Mouse (Mus musculus) kidney, postnatal 4 days (tissue): ENCODE data around the gene Eif2ak4.

Experiments
- DNase-seq, 2 experiments: peaks; one replicate each; pipeline ENCODE4 v3.0.0; 2021; ENCODE audit warnings: mixed read lengths in 2 of 2

Gene Eif2ak4

GRCm38 (mm10) chr2:118405568-118405967 lies 17.1 kb downstream of the Eif2ak4 start:
- DNase-seq: no peak

GRCm38 (mm10) chr2:118406811-118407210 lies 18.4 kb downstream of the Eif2ak4 start:
- no peak for DNase-seq

GRCm38 (mm10) chr2:118408336-118408895 lies 20.0 kb downstream of the Eif2ak4 start:
- no peak for DNase-seq

GRCm38 (mm10) chr2:118412821-118413220 lies 24.4 kb downstream of the Eif2ak4 start:
- no peak for DNase-seq

- DNase-seq: no peak
These were observed 27.4 kb downstream of the Eif2ak4 start for GRCm38 (mm10) chr2:118415601-118416355.

- no peak for DNase-seq
These were observed 29.7 kb downstream of the Eif2ak4 start for GRCm38 (mm10) chr2:118418076-118418475.

- no peak for DNase-seq
These were observed 33.5 kb downstream of the Eif2ak4 start for GRCm38 (mm10) chr2:118421951-118422350.

GRCm38 (mm10) chr2:118422385-118422784 lies 34.0 kb downstream of the Eif2ak4 start:
- DNase-seq: no peak

GRCm38 (mm10) chr2:118428296-118428695 lies 39.9 kb downstream of the Eif2ak4 start:
- DNase-seq: no peak

- no peak for DNase-seq
These were observed 40.9 kb downstream of the Eif2ak4 start for GRCm38 (mm10) chr2:118429297-118429696.

- DNase-seq: no peak
These were observed 42.2 kb downstream of the Eif2ak4 start for GRCm38 (mm10) chr2:118430630-118431029.

- DNase-seq: peak; percentile 70 to 71
These were observed 43.2 kb downstream of the Eif2ak4 start for GRCm38 (mm10) chr2:118431589-118431988.

GRCm38 (mm10) chr2:118442172-118442571 lies 53.8 kb downstream of the Eif2ak4 start:
- no peak for DNase-seq

GRCm38 (mm10) chr2:118442723-118443122 lies 54.3 kb downstream of the Eif2ak4 start:
- no peak for DNase-seq

- peak; percentile 22 to 26 for DNase-seq
These were observed 57.6 kb downstream of the Eif2ak4 start for GRCm38 (mm10) chr2:118445696-118446674.

- DNase-seq: no peak
These were observed 59.8 kb downstream of the Eif2ak4 start for GRCm38 (mm10) chr2:118448181-118448580.

GRCm38 (mm10) chr2:118451056-118451455 lies 62.6 kb downstream of the Eif2ak4 start:
- no peak for DNase-seq

- DNase-seq: no peak
These were observed 68.6 kb downstream of the Eif2ak4 start for GRCm38 (mm10) chr2:118457029-118457428.

GRCm38 (mm10) chr2:118457463-118458261 lies 69.2 kb downstream of the Eif2ak4 start:
- no peak for DNase-seq

GRCm38 (mm10) chr2:118461480-118462165 lies 73.2 kb downstream of the Eif2ak4 start:
- no peak for DNase-seq

GRCm38 (mm10) chr2:118463480-118463879 lies 75.1 kb downstream of the Eif2ak4 start:
- DNase-seq: no peak

GRCm38 (mm10) chr2:118464450-118464849 lies 76.0 kb downstream of the Eif2ak4 start:
- no peak for DNase-seq
